Mouse (Mus musculus) cortical plate, adult 2 months (tissue): ENCODE measurements around the gene Pxt1.

ENCODE experiments used
- CTCF ChIP-seq: fragments of 200-500 bp; IDR thresholded peaks from 2 replicates; pipeline ENCODE4 v1.5.1; 2011; ENCODE audit warnings: mild to moderate bottlenecking, control low read depth, low read length; ENCODE audit not compliant: insufficient read depth; ENCODE audit errors: extremely low read depth
- POLR2A ChIP-seq: fragments of 200-500 bp; IDR thresholded peaks from 2 replicates; pipeline ENCODE4 v1.6.1; 2011; ENCODE audit warnings: mild to moderate bottlenecking, low read length, control low read depth; ENCODE audit not compliant: insufficient read depth; ENCODE audit errors: extremely low read depth

DNA sequence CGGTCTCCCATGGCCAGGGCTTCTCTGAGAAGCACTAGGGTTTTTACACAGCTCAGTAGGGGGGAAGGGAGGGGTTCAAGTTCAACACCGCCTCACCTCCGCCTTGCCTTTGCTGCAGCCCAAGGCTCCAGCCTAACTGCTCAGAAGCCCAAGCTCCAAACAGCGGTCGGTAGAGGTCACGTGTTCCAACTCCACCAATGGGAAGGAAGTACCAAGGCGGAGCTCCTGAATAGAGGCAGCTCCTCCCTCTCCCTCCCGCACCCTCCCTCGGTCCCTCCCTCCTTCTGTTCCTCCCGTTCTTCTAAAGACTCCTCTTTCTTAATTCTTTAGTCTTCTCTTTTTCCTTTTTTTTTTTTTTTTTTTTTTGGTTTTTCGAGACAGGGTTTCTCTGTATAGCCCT lies 1.5 kb downstream of the Pxt1 start:
- no peak for TF ChIP-seq CTCF
- no peak for TF ChIP-seq POLR2A
